Mouse (Mus musculus) left cerebral cortex, postnatal 25 days (tissue): ENCODE results near the gene Apmap. TPM values are rescaled to one million over a fixed set of nuclear protein-coding genes. Genes with fewer than 3 reads are reported as not detected.
A peak's percentile ranks its signal among the peaks of the same experiment; 100 is the strongest.

ENCODE experiments used
- DNase-seq, 2 experiments: peaks; one replicate each; pipeline ENCODE4 v3.0.0; 2022; ENCODE audit warnings: low spot score in 2 of 2, mixed read lengths in 1 of 2
- intact Hi-C: fragments of 180-260 bp; cut with DNase I; formaldehyde crosslinking; loops from one replicate; pipeline ENCODE4 v1.15.1; 2025
- total RNA-seq, 2 experiments: library from RNA; stranded (reverse); gene quantifications; 2 replicates each; pipeline ENCODE4 v1.2.3; 2021

The Apmap gene
- total RNA-seq, 2 experiments from 2014 or later, result 54.3 to 57.0 TPM

DNA sequence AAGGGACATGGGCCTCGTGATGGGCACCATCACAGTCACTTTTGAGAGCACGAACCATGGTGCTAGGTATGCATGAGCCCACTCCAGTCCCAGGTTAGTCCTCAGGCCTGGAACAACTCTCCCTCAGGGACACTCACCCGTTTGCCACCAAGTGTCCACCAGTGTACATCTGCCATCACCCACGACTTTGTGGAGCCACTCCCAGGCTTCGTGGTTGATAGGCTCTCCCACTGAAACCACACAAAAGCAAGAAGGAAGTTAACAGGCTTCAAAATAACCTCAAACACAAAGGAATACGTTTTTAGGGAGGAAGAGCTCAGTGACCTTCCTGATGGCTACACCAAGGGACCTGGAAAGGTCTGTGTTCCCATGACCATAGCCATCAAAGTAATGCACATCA lies 18.8 kb upstream of the Apmap start:
- intact Hi-C loops, result no loop called here
- no peak for DNase-seq

DNA sequence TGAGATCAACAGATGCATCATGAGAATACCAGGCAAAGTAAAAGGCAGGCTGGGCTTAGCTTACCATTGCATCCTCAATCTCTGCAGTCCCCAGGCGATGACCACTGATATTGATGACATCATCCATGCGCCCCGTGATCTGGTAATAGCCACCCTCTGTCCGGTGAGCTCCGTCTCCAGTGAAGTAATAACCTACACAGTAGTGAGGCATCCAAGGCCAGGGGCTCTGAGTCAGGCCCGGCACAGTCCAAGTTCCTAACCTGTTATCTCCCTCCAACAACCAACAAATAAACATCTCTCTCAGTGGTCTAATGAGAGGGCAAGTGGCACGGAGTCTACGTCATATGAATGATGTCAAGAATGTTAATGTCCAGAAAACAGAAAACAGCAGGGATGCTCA lies 16.6 kb upstream of the Apmap start:
- no peak for DNase-seq
- intact Hi-C loops, result no loop called here

DNA sequence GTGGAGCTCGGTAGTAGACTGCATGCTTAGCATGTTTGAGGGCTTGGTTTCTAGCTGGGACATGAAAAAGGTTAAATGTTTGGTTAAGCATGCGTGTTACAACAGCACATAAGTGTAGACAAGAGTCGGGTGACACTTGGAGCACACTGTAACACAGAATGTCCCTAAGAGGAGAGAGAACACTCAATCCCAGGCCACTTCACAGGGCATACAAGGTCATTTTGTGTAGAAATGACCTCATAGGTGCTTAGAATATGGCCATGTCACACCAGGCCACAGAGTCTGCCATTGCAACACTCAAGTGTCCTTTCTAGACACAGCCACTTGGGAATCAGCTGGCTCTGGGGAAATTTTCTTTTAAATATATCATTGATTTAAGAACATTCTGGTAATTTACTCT lies 15.6 kb upstream of the Apmap start:
- intact Hi-C loops, result no loop called here
- DNase-seq, result no peak

DNA sequence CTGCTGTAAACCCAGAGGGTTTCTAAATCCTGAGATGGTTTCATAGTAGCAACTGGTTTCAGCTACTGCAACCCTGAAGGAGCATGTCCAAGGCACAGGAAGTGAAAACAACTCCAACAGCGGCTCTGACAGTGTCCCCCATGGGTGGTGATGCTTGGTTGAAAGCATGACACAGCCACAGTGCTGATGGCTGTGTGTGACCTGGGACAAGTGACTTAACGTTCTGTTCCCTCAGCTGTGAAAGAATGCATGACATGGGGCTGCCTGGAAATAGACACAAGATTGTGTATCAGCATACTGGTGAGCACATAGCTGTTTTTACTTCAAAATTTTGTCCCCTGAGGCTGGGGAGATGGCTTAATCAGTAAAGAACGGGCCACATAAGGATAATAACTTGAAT lies 13.3 kb upstream of the Apmap start:
- no peak for DNase-seq
- intact Hi-C loops, result no loop called here

DNA sequence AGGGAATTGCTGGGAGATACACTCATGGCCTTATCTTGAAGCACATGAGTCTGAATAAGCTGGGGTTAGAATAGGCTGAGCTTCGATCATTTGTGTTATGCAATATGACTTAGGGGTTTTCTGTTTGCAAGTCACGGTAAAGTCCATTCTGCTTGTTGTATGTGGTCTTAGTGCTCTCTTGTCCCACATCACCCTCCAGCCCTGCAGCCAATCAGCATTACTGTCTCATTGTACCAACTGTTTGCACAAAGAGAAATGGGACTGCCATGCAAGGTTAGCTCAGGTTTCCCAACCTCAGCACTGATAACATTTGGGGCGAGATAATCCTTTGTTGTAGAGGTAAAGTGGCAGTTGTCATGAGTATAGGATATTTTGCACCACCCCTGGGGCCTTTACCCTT lies 1.7 kb upstream of the Apmap start:
- no peak for DNase-seq
- intact Hi-C loops, result loop anchor here (5.0 kb wide), 1 partner anchor 392 kb away; no protein-coding TSS in a partner anchor

DNA sequence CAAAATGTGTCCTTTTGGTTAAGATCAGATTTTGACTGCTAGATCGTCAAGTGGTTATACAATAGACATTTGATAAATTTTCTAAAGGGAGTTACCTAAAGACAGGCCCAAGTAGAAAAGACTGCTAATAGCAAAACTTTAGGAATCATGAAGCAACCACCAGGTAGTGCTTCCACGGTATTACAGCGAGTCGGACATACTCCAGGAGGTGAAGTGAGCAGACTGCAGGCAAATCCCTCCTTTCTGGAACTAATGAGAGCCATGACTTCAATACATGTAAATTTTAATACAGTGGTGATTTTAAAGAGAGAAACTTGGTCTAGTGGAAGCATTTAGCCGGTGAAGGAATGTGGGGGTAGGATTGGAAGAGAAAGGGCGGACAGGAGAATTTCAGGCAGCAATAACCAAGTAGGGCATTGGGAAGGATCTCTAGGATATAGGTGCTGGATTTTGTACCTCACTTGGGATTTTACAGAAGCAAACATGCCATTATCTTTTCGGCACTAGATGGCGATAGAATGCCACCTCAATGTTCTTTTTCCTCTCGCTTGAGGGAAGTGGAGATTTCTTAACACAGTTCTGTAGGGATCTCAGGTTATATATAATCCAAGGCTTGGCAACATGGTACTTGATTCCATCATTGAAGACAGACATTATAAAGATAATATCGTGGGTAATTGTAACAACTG lies 649 bp upstream of the Apmap start:
- peak; percentile 80 to 91 for DNase-seq
- intact Hi-C loops, result loop anchor here (1.0 to 5.0 kb wide), 4 partner anchors 66 to 298 kb away; partner anchors contain the start of genes Entpd6, Gins1 and Pygb

DNA sequence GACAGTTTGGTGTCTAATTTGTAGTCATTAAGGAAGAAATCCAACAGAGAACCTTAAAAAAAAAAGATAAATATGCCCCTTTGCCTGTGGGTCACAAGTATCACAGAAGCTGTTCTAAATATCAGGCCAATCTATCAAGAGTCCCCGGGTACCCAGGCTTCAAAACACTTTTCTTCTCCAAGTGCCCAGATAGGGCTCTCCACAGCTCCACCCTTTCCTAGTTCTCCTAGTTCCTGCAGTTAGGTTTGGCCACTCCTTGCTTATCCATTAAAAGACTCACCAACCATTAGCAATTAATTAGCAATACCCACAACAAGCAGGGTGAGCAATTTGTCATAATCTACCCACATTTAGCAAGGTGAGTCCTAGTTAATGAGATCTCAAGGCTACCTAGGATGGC lies 1.3 kb downstream of the Apmap start:
- intact Hi-C loops, result loop anchor here (5.0 kb wide), 2 partner anchors 180 to 300 kb away; partner anchors contain the start of genes Gins1 and Pygb

DNA sequence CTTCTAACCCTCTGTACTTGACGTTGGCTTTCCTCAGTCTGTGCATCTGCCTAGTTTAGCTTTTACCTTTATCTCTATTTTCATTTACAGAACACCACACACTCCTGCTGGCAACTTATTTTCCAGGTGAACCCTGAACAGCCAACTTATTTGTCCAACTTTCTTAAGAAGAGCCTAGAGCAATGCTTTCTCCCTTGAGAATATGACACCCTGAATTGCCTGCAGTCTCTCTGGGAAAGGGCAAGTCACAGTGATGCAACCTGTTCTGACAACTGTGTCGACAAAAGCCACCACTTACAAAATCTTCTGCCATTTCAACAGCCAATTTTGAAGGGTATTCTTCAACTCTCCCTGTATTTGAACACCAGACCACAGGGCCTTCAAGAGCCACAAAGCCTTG lies 3.6 kb downstream of the Apmap start:
- intact Hi-C loops, result loop anchor here (5.0 kb wide), 2 partner anchors 182 to 302 kb away; partner anchors contain the start of genes Gins1 and Pygb
- no peak for DNase-seq

More for the DNA sequence above, 1.3 kb downstream of the Apmap start:
- no peak for DNase-seq

DNA sequence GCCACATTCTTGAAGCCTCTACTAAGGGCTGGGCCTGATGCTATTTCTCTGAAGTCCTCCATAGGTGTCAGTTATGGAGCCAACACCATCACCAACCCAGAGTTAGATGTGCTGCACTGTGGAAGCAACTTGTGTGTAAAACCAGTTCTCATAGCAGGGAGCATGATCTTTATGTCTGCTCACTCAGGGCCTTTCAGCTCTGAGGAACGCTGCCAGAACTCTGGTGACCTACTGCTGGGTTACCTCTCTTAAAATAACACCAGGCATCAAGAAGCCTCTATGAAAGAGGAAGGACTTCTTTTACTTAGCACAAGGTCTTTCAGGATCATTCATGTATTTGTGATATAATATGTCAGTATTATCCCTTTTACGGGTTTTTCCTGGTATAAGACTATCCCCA lies 6.2 kb downstream of the Apmap start:
- intact Hi-C loops, result no loop called here
- DNase-seq, result no peak

DNA sequence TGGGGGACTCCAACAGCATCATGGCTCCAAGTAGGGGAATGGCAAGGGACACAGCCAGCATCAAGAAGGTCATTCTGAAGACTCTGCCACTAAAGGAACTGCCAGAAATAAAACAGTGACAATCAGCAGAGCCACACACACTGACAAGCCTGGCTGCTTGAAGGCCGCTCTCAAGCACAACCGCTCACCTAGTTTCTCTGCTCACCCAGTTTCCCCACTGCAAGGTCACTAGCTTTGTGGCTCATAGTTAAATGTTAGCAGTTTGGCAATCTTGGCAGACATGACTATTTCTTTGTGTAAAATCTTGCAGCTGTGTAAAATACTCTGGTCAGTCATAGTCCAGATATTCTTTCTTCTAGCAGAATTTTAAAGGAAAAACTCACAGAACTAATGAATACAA lies 8.1 kb downstream of the Apmap start:
- intact Hi-C loops, result no loop called here
- no peak for DNase-seq

DNA sequence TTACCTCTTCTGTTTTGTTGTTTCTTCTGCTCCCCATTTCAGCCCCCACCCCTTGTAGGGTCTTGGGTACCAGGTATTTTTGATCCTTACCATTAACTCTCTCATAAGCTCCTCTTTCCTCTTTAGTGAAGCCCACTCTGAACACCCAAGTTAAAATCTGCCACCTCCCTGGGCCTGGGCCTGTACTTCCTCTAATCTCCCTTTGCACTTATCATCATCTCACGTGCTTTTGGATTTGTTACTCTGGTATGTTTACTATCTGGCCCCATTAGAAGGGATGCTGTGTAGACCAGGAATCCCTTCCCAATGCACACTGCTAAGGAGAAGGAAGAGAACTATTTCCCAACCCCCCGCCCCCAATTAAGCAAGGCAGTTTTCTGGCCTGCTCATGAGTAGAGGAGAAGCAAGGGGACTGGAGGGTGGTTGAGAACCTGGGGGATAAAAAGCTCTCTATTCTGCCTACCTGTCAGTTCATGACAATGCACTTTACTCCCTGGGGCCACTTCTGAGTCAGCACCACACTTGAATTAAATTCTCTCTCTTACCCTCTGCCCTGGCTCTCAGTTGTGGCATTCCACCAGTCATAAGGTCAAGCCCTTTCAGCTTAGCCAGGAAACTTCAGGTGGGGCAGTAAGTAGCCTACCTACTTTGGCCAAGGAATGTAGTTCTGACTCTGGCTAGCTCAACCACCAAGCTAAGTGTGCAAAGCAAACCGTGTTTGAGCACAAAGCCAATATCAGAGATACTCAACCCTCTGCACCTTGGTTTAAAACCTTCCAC lies 12.8 kb downstream of the Apmap start:
- no peak for DNase-seq
- intact Hi-C loops, result no loop called here

DNA sequence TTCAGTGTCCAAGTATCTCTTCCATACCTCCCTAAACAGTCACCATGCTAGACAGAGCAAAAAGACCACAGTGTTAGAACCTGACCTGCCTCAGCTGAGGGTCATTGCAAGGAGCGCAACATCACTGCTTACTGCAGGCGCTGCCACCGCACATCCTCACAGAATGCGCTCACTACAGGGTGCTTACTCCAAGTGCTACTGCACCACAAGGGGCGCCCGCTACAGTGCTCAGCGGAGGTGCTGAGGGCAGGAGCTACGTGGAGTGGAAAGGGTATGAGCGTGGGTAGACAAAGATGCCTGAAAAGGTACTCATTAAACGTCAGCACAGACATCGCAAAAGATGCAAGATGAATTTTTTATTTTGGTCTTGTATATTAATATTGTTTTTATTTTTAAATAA lies 19.3 kb downstream of the Apmap start:
- DNase-seq, result no peak
- intact Hi-C loops, result no loop called here

DNA sequence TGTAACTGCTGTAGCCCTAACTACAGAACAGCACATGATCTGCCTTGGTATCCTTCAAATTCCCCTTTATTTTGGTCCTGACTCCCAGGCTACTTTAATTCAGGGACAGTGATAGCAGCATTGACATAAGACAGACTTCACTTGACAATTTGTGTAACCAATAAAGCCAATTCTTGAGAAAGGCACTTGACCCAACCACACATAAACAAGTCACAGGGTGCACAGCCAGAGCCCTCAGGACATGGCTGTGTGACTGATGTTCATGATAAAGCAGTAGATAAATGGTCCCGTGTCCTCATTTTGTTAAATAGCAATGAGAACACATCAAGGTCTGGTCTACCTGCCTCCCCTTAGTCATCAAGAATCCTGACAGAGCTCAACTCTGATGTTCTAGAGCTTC lies 28.7 kb downstream of the Apmap start:
- intact Hi-C loops, result no loop called here
- DNase-seq, result no peak

DNA sequence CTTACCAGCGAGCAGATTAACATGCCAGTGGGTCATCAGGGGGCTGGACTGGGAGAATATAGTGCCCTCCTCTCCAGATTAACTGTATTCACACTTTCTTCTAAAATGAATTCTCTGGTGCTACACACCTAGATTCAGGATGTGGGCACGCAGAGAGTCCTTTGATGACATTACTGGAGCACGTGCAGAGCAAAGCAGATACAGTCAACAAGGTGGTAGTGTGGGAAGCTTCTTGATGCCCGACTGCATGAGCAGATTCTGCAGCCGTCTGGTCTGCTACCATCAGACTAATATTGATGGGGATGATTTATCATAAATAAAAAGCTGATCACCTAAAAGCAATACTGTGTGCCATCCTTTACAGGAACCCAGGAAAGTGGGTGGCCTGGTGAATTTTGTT lies 29.8 kb downstream of the Apmap start:
- intact Hi-C loops, result no loop called here

DNA sequence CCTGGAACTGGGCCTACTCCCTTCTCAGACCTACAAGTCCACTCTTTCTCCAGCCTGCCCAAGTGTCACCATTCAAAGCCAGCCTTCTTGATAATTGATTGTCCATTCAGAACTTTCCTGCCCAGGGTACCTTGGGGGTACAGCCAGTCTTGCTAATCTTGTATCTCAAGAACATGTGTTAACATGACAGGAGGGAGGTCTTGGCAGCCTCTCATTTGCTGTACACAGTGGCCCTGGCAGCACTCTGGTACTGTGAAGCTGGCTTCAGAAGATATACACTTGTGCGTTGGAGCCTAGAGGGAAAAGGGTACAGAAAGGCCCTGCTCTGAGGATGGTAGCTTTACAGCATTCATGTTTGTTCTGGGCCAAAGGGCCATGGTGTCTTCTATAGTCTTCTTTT lies 32.1 kb downstream of the Apmap start:
- DNase-seq, result no peak

More for the DNA sequence above, 29.8 kb downstream of the Apmap start:
- no peak for DNase-seq

DNA sequence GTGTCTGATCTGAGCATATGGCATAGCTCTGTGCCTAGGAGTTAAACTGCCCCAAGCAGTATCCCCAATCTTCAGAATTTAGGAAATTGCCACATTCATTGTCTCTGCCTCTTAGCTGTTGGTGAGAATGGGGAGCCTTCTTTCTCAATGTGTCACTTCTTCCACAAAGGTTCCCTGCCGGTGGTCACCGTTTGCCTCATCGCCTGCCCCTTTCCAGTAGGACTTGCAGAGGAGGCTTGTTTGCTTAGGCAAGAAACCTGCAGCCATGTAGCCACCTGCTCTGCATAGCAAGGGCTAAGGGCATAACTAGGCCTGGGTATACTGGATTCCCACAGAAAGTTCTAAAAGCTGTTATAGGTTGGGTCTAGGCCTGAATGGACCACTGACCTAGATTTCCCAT lies 35.9 kb downstream of the Apmap start:
- DNase-seq, result no peak
- intact Hi-C loops, result no loop called here

More for the DNA sequence above, 32.1 kb downstream of the Apmap start:
- intact Hi-C loops, result no loop called here

DNA sequence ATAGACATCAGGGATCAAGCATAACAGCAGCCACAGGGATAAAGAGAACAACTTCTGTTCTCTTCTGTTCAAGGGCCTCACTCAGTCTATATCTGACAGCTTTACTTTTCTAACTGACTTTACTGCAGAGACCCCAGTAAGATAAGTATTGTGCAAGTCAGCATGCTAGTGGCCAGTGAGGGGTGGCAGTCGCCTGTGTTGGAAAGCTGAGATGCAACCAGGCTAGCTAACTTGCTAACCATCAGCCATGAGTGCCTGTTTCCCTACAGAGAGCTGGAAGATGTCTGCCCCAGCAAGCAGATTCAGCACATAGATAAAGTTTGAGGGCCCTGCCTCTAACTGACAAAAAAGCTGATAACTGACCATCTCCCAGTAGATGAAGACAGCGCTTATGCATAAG lies 37.6 kb downstream of the Apmap start:
- intact Hi-C loops, result no loop called here
- no peak for DNase-seq

DNA sequence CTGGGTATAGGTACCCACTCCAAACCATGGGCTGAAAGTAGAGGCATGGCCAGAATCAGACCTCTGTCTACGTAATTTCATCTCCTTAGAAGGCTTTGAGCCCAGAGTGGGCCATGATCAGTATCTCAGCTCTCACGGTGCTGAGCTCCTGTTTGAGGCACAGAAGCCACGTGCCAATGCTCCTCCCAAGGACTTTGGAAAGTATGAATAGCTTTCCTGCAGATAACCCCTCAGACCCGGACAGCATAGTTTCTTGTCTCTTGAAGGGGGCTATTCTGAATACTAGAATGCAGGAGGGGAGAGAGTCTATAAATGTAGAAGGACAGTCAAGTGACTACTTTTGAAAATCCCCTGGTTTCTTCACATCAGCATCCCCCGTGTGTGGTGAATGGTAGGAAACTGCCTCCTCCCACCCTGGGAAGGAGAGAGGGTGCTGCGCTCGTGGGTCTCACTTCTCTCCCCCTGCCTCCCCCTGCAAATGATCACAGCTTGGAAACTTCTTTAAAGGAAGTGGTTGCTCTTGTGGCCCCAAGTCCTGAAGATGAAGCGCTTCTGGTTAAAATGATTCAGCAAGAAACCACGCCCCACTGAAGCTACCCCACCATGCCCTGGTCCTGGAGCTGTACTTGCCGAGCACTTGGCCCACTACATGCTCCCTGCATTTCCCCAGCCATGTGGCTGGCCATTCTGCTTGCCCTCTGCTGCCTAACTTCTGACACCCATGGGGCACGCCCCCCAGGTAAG lies 38.3 kb downstream of the Apmap start, which contains the start of gene Cst7:
Cst7 (plus strand) TSS at position 569 of the 744 bp plus-strand sequence.
- intact Hi-C loops, result no loop called here

DNA sequence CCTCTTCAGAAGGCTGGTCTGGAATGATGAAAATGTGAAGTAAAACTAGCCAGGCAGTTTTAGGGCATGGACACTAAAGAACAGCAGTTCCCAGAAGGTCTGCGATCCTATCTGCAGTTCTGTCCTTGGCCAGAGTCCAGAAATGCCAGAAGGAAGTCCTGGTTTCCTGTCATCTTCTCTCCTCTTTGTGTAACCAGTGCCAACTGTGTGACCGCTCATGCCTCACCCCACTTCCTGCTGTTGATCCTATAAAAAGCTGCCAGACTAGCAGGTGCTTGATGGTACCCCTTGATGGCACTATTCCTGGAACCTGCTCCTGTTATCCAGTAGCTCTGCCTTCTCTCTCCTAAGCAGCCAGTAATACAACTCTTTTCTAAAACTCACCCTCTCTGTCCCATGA lies 41.3 kb downstream of the Apmap start:
- no peak for DNase-seq
- intact Hi-C loops, result no loop called here

More for the DNA sequence above, 38.3 kb downstream of the Apmap start, which contains the start of gene Cst7:
- DNase-seq, result no peak

DNA sequence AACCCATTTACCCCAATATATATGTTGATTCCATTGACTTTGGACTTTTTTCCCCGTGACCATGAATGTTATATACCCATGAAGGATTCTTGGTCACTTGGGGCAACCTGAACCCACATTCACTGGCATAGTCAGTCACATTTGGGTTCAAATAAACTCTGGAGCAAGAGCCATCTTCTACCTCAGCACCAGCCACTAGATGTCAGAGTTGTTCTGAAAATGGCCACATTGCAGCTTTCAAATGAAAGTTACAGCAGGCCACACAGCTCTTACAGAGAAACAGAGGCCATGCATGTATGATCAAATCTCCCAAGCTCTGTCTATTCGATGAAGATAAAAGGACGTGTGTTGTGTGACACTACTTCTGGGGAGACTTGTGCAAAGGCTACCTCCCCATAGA lies 49.8 kb downstream of the Apmap start:
- intact Hi-C loops, result no loop called here
- peak; percentile 35 to 52 for DNase-seq
